Mouse (Mus musculus): ENCODE data around the gene 4930435E12Rik. TPM values are rescaled to one million over a fixed set of nuclear protein-coding genes. Genes with fewer than 3 reads are reported as not detected.

Gene 4930435E12Rik
- polyA plus RNA-seq (2017; shearing (Covaris generic)) = not detected

GRCm38 (mm10) chr16:38828649-38829048, at the start of gene 4930435E12Rik:
Gene 4930435E12Rik (minus strand): TSS chr16:38828749.

GRCm38 (mm10) chr16:38800091-38800490, 28.5 kb downstream of the 4930435E12Rik start, which contains the start of gene Upk1b:
Gene Upk1b (minus strand): TSS chr16:38800328.

Other genes starting within 250 kb of the 4930435E12Rik start
- 53.2 TPM for gene Arhgap31, start 115.5 kb downstream of the 4930435E12Rik start, polyA plus RNA-seq (2017; shearing (Covaris generic))
- 6.3 TPM for gene B4galt4, start 86.5 kb downstream of the 4930435E12Rik start, polyA plus RNA-seq (2017; shearing (Covaris generic))
- gene Upk1b, start 28.4 kb downstream of the 4930435E12Rik start, polyA plus RNA-seq (2017; shearing (Covaris generic)) = not detected
- gene Igsf11, start 63.9 kb upstream of the 4930435E12Rik start, polyA plus RNA-seq (2017; shearing (Covaris generic)) = not detected